Mouse (Mus musculus) thymus, adult 2 months (tissue): ENCODE results near the gene A630076J17Rik. TPM values are rescaled to one million over a fixed set of nuclear protein-coding genes. Genes with fewer than 3 reads are reported as not detected.

Experiments
- DNase-seq: peaks from one replicate; pipeline ENCODE4 v3.0.0; 2021
- H3K27ac ChIP-seq: fragments of 200-500 bp; 2 replicates; pipeline ENCODE4 v1.5.1; 2012; ENCODE audit warnings: low read length, control low read depth; ENCODE audit not compliant: control insufficient read depth, insufficient read depth
- H3K27me3 ChIP-seq: fragments of 200-500 bp; 2 replicates; pipeline ENCODE4 v1.6.1; 2012; ENCODE audit warnings: mild to moderate bottlenecking, low read length, moderate library complexity, mixed read lengths; ENCODE audit not compliant: control insufficient read depth, insufficient read depth
- H3K36me3 ChIP-seq: fragments of 200-500 bp; 2 replicates; pipeline ENCODE4 v1.6.1; 2012; ENCODE audit warnings: mild to moderate bottlenecking, low read length, moderate library complexity; ENCODE audit not compliant: control insufficient read depth, insufficient read depth
- H3K4me1 ChIP-seq: fragments of 200-500 bp; replicated peaks from 2 replicates; pipeline ENCODE4 v1.6.1; 2012; ENCODE audit warnings: low read length; ENCODE audit not compliant: control insufficient read depth, insufficient read depth
- H3K4me3 ChIP-seq: fragments of 200-500 bp; 2 replicates; pipeline ENCODE4 v1.5.1; 2012; ENCODE audit warnings: mild to moderate bottlenecking, low read length, control low read depth, moderate library complexity; ENCODE audit not compliant: control insufficient read depth, insufficient read depth
- CTCF ChIP-seq: fragments of 200-500 bp; IDR thresholded peaks from 2 replicates; pipeline ENCODE4 v1.5.1; 2012; ENCODE audit warnings: mild to moderate bottlenecking, control low read depth, low read length, moderate library complexity, borderline replicate concordance; ENCODE audit not compliant: control insufficient read depth, poor library complexity, insufficient read depth; ENCODE audit errors: extremely low read depth
- POLR2A ChIP-seq: fragments of 200-500 bp; IDR thresholded peaks from 2 replicates; pipeline ENCODE4 v1.6.1; 2012; ENCODE audit warnings: mild to moderate bottlenecking, low read length, control low read depth, moderate library complexity; ENCODE audit not compliant: control insufficient read depth, poor library complexity, insufficient read depth; ENCODE audit errors: extremely low read depth
- WGBS: fragments of 180-500 bp; shearing (Covaris S2); methylation state at CpG from one replicate; pipeline ENCODE4 v1.1.7; 2018; 5-methylcytosine and 5-hydroxymethylcytosine counted together
- polyA plus RNA-seq: library from polyadenylated mRNA; depleted of rRNA; stranded (reverse); fragments of >200 nt; gene quantifications from 2 replicates; pipeline ENCODE4 v1.2.3, GENCODE M21; 2012

Gene A630076J17Rik
- polyA plus RNA-seq, 1 experiment: 0.53 TPM

GRCm38 (mm10) chr3:107214606-107215005 is 15.8 kb upstream of the A630076J17Rik start:
- no peak overlapping the region for H3K4me3 ChIP-seq
- TF ChIP-seq POLR2A (no peak), CTCF (no peak)
- no peak for DNase-seq
- WGBS: 93% methylated on average over 5 of the region's 5 CpGs
- no peak overlapping the region for H3K27ac ChIP-seq
- no peaks in the 10 kb centered on the region for H3K36me3 ChIP-seq
- no peaks in the 10 kb centered on the region for H3K4me1 ChIP-seq
- no peaks in the 10 kb centered on the region for H3K27me3 ChIP-seq

GRCm38 (mm10) chr3:107216400-107217100 is 13.9 kb upstream of the A630076J17Rik start:
- H3K27ac ChIP-seq: no peak overlapping the region
- no peak overlapping the region for H3K4me3 ChIP-seq
- no peaks in the 10 kb centered on the region for H3K4me1 ChIP-seq
- no peaks in the 10 kb centered on the region for H3K27me3 ChIP-seq
- DNase-seq: no peak
- TF ChIP-seq POLR2A: no peak
- TF ChIP-seq CTCF: no peak
- H3K36me3 ChIP-seq: no peaks in the 10 kb centered on the region
- WGBS: 82% methylated on average over 8 of the region's 8 CpGs

GRCm38 (mm10) chr3:107217101-107217480 is 13.3 kb upstream of the A630076J17Rik start:
- Histone ChIP-seq H3K27me3 (no peaks in the 10 kb centered on the region), H3K36me3 (no peaks in the 10 kb centered on the region), H3K4me1 (no peaks in the 10 kb centered on the region), H3K27ac (no peak overlapping the region), H3K4me3 (no peak overlapping the region)
- DNase-seq: no peak
- TF ChIP-seq POLR2A (no peak), CTCF (no peak)
- 94% methylated on average over 3 of the region's 3 CpGs for WGBS

GRCm38 (mm10) chr3:107218572-107218971 is 11.8 kb upstream of the A630076J17Rik start:
- peaks cover 6% of the 10 kb centered on the region; the same call in 1 of the 2 replicates for H3K4me1 ChIP-seq
- no peak for DNase-seq
- H3K4me3 ChIP-seq: no peak overlapping the region
- TF ChIP-seq CTCF: no peak
- TF ChIP-seq POLR2A: no peak
- no peaks in the 10 kb centered on the region for H3K36me3 ChIP-seq
- no peak overlapping the region for H3K27ac ChIP-seq
- 93% methylated on average over 7 of the region's 7 CpGs for WGBS
- no peaks in the 10 kb centered on the region for H3K27me3 ChIP-seq

- Histone ChIP-seq H3K4me3 (no peak within 1 kb of the TSS), H3K27me3 (no peaks in the 10 kb centered on the region), H3K27ac (no peak within 1 kb of the TSS), H3K4me1 (peaks cover 6% of the 10 kb centered on the region; the same call in 1 of the 2 replicates), H3K36me3 (no peaks in the 10 kb centered on the region)
- DNase-seq: no peak
- no peak for TF ChIP-seq CTCF
- no peak for TF ChIP-seq POLR2A
- 66% methylated on average over 10 of the region's 10 CpGs for WGBS
Measured at GRCm38 (mm10) chr3:107221608-107222007, 8.8 kb upstream of the A630076J17Rik start, which contains the start of gene Cym. Gene Cym (minus strand): TSS chr3:107221732.

GRCm38 (mm10) chr3:107223230-107223629 is 7.2 kb upstream of the A630076J17Rik start:
- H3K27ac ChIP-seq: no peak overlapping the region
- H3K4me1 ChIP-seq: peaks cover 6% of the 10 kb centered on the region; the same call in 1 of the 2 replicates
- no peak for DNase-seq
- TF ChIP-seq POLR2A (no peak), CTCF (no peak)
- WGBS: 38% methylated on average over 1 of the region's 1 CpGs
- H3K36me3 ChIP-seq: no peaks in the 10 kb centered on the region
- no peaks in the 10 kb centered on the region for H3K27me3 ChIP-seq
- H3K4me3 ChIP-seq: no peak overlapping the region
